Mouse (Mus musculus) embryonic facial prominence, embryonic 14.5 days (tissue): ENCODE results near the gene Thbs4. TPM values are rescaled to one million over a fixed set of nuclear protein-coding genes. Genes with fewer than 3 reads are reported as not detected.

Experiments
- ATAC-seq: fragments of 200-750 bp; cut with Nextera tagmentation; 2 replicates; pipeline ENCODE4 v1.8.0; 2017; ENCODE audit warnings: low read depth, moderate number of reproducible peaks, moderate TSS enrichment
- DNase-seq: peaks from one replicate; pipeline ENCODE4 v3.0.0-alpha.2; 2015; ENCODE audit warnings: low spot score
- H3K27ac ChIP-seq: fragments of 300-500 bp; sonication (generic); replicated peaks from 2 replicates; pipeline ENCODE4 v1.5.1; 2014; ENCODE audit warnings: low read depth, mild to moderate bottlenecking, low read length, moderate library complexity
- H3K27me3 ChIP-seq: fragments of 300-500 bp; sonication (generic); replicated peaks from 2 replicates; pipeline ENCODE4 v1.6.1; 2014; ENCODE audit warnings: low read length; ENCODE audit not compliant: control insufficient read depth, insufficient read depth
- H3K36me3 ChIP-seq: fragments of 300-500 bp; sonication (generic); 2 replicates; pipeline ENCODE4 v1.6.1; 2014; ENCODE audit warnings: low read length, mixed read lengths; ENCODE audit not compliant: control insufficient read depth, insufficient read depth
- H3K4me1 ChIP-seq: fragments of 300-500 bp; sonication (generic); 2 replicates; pipeline ENCODE4 v1.6.1; 2014; ENCODE audit warnings: antibody characterized with exemption, low read length; ENCODE audit not compliant: control insufficient read depth, insufficient read depth
- H3K4me2 ChIP-seq: fragments of 300-500 bp; sonication (generic); 2 replicates; pipeline ENCODE4 v1.6.1; 2014; ENCODE audit warnings: low read depth, mild to moderate bottlenecking, low read length, moderate library complexity, mixed read lengths
- H3K4me3 ChIP-seq: fragments of 300-500 bp; sonication (generic); 2 replicates; pipeline ENCODE4 v1.5.1; 2014; ENCODE audit warnings: low read depth, mild to moderate bottlenecking, low read length
- H3K9ac ChIP-seq: fragments of 300-500 bp; sonication (generic); 2 replicates; pipeline ENCODE4 v1.6.1; 2014; ENCODE audit warnings: low read depth, mild to moderate bottlenecking, low read length, moderate library complexity, mixed read lengths
- H3K9me3 ChIP-seq: fragments of 300-500 bp; sonication (generic); 2 replicates; pipeline ENCODE4 v1.6.1; 2016; ENCODE audit warnings: low read length; ENCODE audit not compliant: control insufficient read depth
- WGBS: fragments of 180-500 bp; shearing (Covaris S2); extraction: QIAGEN DNeasy Blood & Tissue Kit; methylation state at CpG from one replicate; pipeline ENCODE4 v1.1.7; 2014; 5-methylcytosine and 5-hydroxymethylcytosine counted together
- polyA plus RNA-seq: library from polyadenylated mRNA; unstranded; fragments of >200 nt; fragmentation: Nextera tagmentation; extraction: Ambion mirVana; gene quantifications from 2 replicates; pipeline ENCODE4 v1.2.1, GENCODE M21; 2014

Thbs4 gene
- polyA plus RNA-seq, 1 experiment from 2014 or later, result 56.8 TPM

- Histone ChIP-seq H3K4me3 (no peak overlapping the region), H3K27ac (no peak overlapping the region), H3K9me3 (no peaks in the 10 kb centered on the region), H3K27me3 (no peaks in the 10 kb centered on the region), H3K9ac (no peak overlapping the region), H3K4me1 (peaks cover 6% of the 10 kb centered on the region; the same call in 1 of the 2 replicates), H3K36me3 (no peaks in the 10 kb centered on the region), H3K4me2 (no peak overlapping the region)
- peak; percentile 74 for DNase-seq
- 56% methylated on average over 4 of the region's 4 CpGs for WGBS
- no peak for ATAC-seq
These were observed 73.6 kb downstream of the Thbs4 start for GRCm38 (mm10) chr13:92721006-92721405.

GRCm38 (mm10) chr13:92717851-92718665 lies 76.6 kb downstream of the Thbs4 start:
- 96% methylated on average over 3 of the region's 3 CpGs for WGBS
- H3K4me1 ChIP-seq, result peaks cover 6% of the 10 kb centered on the region; the same call in 1 of the 2 replicates
- H3K27ac ChIP-seq, result no peak overlapping the region
- DNase-seq (no peak), ATAC-seq (no peak)
- no peak overlapping the region for H3K9ac ChIP-seq
- H3K4me2 ChIP-seq, result no peak overlapping the region
- no peaks in the 10 kb centered on the region for H3K9me3 ChIP-seq
- no peaks in the 10 kb centered on the region for H3K36me3 ChIP-seq
- H3K4me3 ChIP-seq, result no peak overlapping the region
- no peaks in the 10 kb centered on the region for H3K27me3 ChIP-seq

- ATAC-seq (no peak), DNase-seq (no peak)
- no peak overlapping the region for H3K27ac ChIP-seq
- no peak overlapping the region for H3K9ac ChIP-seq
- no peaks in the 10 kb centered on the region for H3K27me3 ChIP-seq
- H3K36me3 ChIP-seq, result peaks cover 11% of the 10 kb centered on the region; the same call in 1 of the 2 replicates
- H3K4me2 ChIP-seq, result no peak overlapping the region
- H3K9me3 ChIP-seq, result no peaks in the 10 kb centered on the region
- WGBS, result 84% methylated on average over 4 of the region's 4 CpGs
- H3K4me3 ChIP-seq, result no peak overlapping the region
- no peaks in the 10 kb centered on the region for H3K4me1 ChIP-seq
These were observed 82.0 kb downstream of the Thbs4 start for GRCm38 (mm10) chr13:92712619-92713018.

DNA sequence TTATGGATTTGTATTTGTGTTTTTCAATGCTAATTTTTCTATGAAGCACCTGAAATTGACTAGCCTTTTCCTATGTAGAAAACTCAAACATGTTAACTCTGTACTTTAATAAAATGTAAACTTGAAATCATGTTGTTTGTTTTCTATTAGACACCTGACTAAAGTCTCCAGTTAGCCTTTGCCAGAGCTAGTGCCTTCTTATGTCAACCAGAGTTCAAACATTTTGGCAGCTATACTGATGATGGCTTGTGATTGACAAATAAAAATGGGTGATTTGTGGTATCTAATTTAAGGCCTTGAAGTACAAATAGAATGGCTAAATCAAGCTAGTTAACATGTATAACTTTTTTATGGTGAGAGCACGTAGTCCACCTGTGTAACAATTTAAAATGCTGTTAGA lies 82.8 kb downstream of the Thbs4 start:
- H3K4me3 ChIP-seq, result no peak overlapping the region
- H3K9ac ChIP-seq, result no peak overlapping the region
- peaks cover 15% of the 10 kb centered on the region; the same call in 1 of the 2 replicates for H3K36me3 ChIP-seq
- no peak overlapping the region for H3K4me2 ChIP-seq
- H3K27ac ChIP-seq, result no peak overlapping the region
- ATAC-seq (no peak), DNase-seq (no peak)
- 92% methylated on average over 1 of the region's 1 CpGs for WGBS
- no peaks in the 10 kb centered on the region for H3K4me1 ChIP-seq
- H3K9me3 ChIP-seq, result no peaks in the 10 kb centered on the region
- H3K27me3 ChIP-seq, result no peaks in the 10 kb centered on the region

GRCm38 (mm10) chr13:92710361-92710760 lies 84.3 kb downstream of the Thbs4 start:
- H3K4me3 ChIP-seq, result no peak overlapping the region
- no peaks in the 10 kb centered on the region for H3K9me3 ChIP-seq
- no peak overlapping the region for H3K27ac ChIP-seq
- peaks cover 27% of the 10 kb centered on the region for H3K36me3 ChIP-seq
- 86% methylated on average over 1 of the region's 1 CpGs for WGBS
- no peak overlapping the region for H3K4me2 ChIP-seq
- DNase-seq (no peak), ATAC-seq (no peak)
- no peak overlapping the region for H3K9ac ChIP-seq
- no peaks in the 10 kb centered on the region for H3K4me1 ChIP-seq
- H3K27me3 ChIP-seq, result no peaks in the 10 kb centered on the region

GRCm38 (mm10) chr13:92709535-92709934 lies 85.1 kb downstream of the Thbs4 start:
- H3K4me1 ChIP-seq, result no peaks in the 10 kb centered on the region
- WGBS, result 43% methylated on average over 3 of the region's 3 CpGs
- H3K27me3 ChIP-seq, result no peaks in the 10 kb centered on the region
- DNase-seq, result no peak
- no peak for ATAC-seq
- no peak overlapping the region for H3K4me2 ChIP-seq
- no peak overlapping the region for H3K9ac ChIP-seq
- H3K27ac ChIP-seq, result no peak overlapping the region
- no peaks in the 10 kb centered on the region for H3K9me3 ChIP-seq
- no peak overlapping the region for H3K4me3 ChIP-seq
- peaks cover 27% of the 10 kb centered on the region for H3K36me3 ChIP-seq

DNA sequence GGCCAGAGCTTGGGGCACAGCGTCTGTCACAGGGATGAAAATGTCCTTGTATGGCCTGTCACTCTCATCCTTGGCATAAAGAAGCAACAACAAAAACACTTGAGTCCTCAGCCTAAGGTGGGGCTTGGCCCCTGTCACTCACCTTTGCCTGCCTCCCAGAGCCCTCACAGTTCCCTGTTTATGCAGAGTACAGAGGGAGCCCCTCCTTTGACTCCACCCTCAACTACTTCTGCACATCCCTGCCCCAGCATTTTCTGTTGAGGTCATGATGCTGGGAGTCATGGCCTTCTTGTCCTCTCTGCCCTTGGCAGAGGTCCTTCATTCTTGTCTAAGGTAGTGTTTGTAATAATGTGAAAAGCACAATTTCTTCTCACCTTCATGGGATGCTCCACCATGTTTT lies 86.2 kb downstream of the Thbs4 start:
- Histone ChIP-seq H3K4me3 (no peak overlapping the region), H3K4me1 (no peaks in the 10 kb centered on the region), H3K27ac (no peak overlapping the region), H3K27me3 (no peaks in the 10 kb centered on the region), H3K9ac (no peak overlapping the region), H3K4me2 (no peak overlapping the region), H3K36me3 (peaks cover 27% of the 10 kb centered on the region), H3K9me3 (no peaks in the 10 kb centered on the region)
- ATAC-seq, result no peak
- no peak for DNase-seq
- 85% methylated on average over 1 of the region's 1 CpGs for WGBS

GRCm38 (mm10) chr13:92707941-92708340 lies 86.7 kb downstream of the Thbs4 start:
- no peaks in the 10 kb centered on the region for H3K9me3 ChIP-seq
- H3K9ac ChIP-seq, result no peak overlapping the region
- H3K27me3 ChIP-seq, result no peaks in the 10 kb centered on the region
- no peak overlapping the region for H3K4me2 ChIP-seq
- 63% methylated on average over 2 of the region's 2 CpGs for WGBS
- ATAC-seq, result no peak
- H3K27ac ChIP-seq, result no peak overlapping the region
- H3K4me1 ChIP-seq, result no peaks in the 10 kb centered on the region
- H3K36me3 ChIP-seq, result peaks cover 27% of the 10 kb centered on the region
- H3K4me3 ChIP-seq, result no peak overlapping the region
- no peak for DNase-seq
